Mouse (Mus musculus) midbrain, embryonic 15.5 days (tissue): ENCODE results near the gene Fbxw2. TPM values are rescaled to one million over a fixed set of nuclear protein-coding genes. Genes with fewer than 3 reads are reported as not detected.
"Not testable (repeated sequence)": the region's sequence is repeated elsewhere in the genome, so short reads cannot be mapped to it uniquely, and the experiment has no call there.

Experiments used
- ATAC-seq: fragments of 200-750 bp; cut with Nextera tagmentation; replicated peaks from 2 replicates; pipeline ENCODE4 v1.8.0; 2017; ENCODE audit warnings: moderate TSS enrichment
- H3K27ac ChIP-seq: fragments of 300-500 bp; sonication (generic); 2 replicates; pipeline ENCODE4 v1.5.1; 2015; ENCODE audit warnings: mild to moderate bottlenecking, inconsistent platforms
- H3K27me3 ChIP-seq: fragments of 300-500 bp; sonication (generic); replicated peaks from 2 replicates; pipeline ENCODE4 v1.6.1; 2015; ENCODE audit warnings: inconsistent platforms
- H3K36me3 ChIP-seq: fragments of 300-500 bp; sonication (generic); replicated peaks from 2 replicates; pipeline ENCODE4 v1.6.1; 2015; ENCODE audit warnings: inconsistent platforms
- H3K4me1 ChIP-seq: fragments of 300-500 bp; sonication (generic); 2 replicates; pipeline ENCODE4 v1.6.1; 2015; ENCODE audit warnings: inconsistent platforms
- H3K4me2 ChIP-seq: fragments of 300-500 bp; sonication (generic); 2 replicates; pipeline ENCODE4 v1.6.1; 2015; ENCODE audit warnings: inconsistent platforms, mild to moderate bottlenecking, moderate library complexity
- H3K4me3 ChIP-seq: fragments of 300-500 bp; sonication (generic); 2 replicates; pipeline ENCODE4 v1.5.1; 2015; ENCODE audit warnings: mild to moderate bottlenecking, inconsistent platforms
- H3K9ac ChIP-seq: fragments of 300-500 bp; sonication (generic); 2 replicates; pipeline ENCODE4 v1.6.1; 2015; ENCODE audit warnings: mild to moderate bottlenecking, inconsistent platforms
- H3K9me3 ChIP-seq: fragments of 300-500 bp; sonication (generic); 2 replicates; pipeline ENCODE4 v1.6.1; 2016; ENCODE audit warnings: inconsistent platforms
- WGBS: fragments of 180-500 bp; shearing (Covaris S2); methylation state at CpG from one replicate; pipeline ENCODE4 v1.1.7; 2015; ENCODE audit warnings: mixed read lengths; 5-methylcytosine and 5-hydroxymethylcytosine counted together
- polyA plus RNA-seq: library from polyadenylated mRNA; unstranded; fragments of >200 nt; fragmentation: Nextera tagmentation; extraction: Ambion mirVana; gene quantifications from 2 replicates; pipeline ENCODE4 v1.2.1, GENCODE M21; 2015

Gene Fbxw2
- polyA plus RNA-seq, 1 experiment from 2014 or later: 107 TPM

GRCm38 (mm10) chr2:34835669-34836068 is 9.6 kb upstream of the Fbxw2 start:
- Histone ChIP-seq H3K9me3 (no peaks in the 10 kb centered on the region), H3K36me3 (no peaks in the 10 kb centered on the region), H3K27ac (no peak overlapping the region), H3K4me1 (no peaks in the 10 kb centered on the region), H3K9ac (no peak overlapping the region), H3K27me3 (no peaks in the 10 kb centered on the region; the same call in 1 of the 2 replicates), H3K4me3 (no peak overlapping the region), H3K4me2 (no peak overlapping the region)
- 76% methylated on average over 3 of the region's 3 CpGs for WGBS
- ATAC-seq: no peak

- no peaks in the 10 kb centered on the region; the same call in 1 of the 2 replicates for H3K27me3 ChIP-seq
- H3K9ac ChIP-seq: no peak overlapping the region
- H3K36me3 ChIP-seq: no peaks in the 10 kb centered on the region
- 85% methylated on average over 17 of the region's 17 CpGs for WGBS
- no peak for ATAC-seq
- H3K4me1 ChIP-seq: no peaks in the 10 kb centered on the region
- no peaks in the 10 kb centered on the region for H3K9me3 ChIP-seq
- H3K4me3 ChIP-seq: no peak overlapping the region
- H3K4me2 ChIP-seq: no peak overlapping the region
- no peak overlapping the region for H3K27ac ChIP-seq
These were observed 7.5 kb upstream of the Fbxw2 start for GRCm38 (mm10) chr2:34833624-34834023.

GRCm38 (mm10) chr2:34832766-34833457 is 6.8 kb upstream of the Fbxw2 start, which contains the start of gene Gm34653:
Gm34653 (plus strand) TSS chr2:34833007.
- not testable (repeated sequence) for H3K4me1 ChIP-seq, H3K9ac ChIP-seq, H3K27ac ChIP-seq, H3K27me3 ChIP-seq, H3K4me2 ChIP-seq, H3K36me3 ChIP-seq, H3K9me3 ChIP-seq, ATAC-seq, H3K4me3 ChIP-seq
- WGBS: 67% methylated on average over 11 of the region's 11 CpGs

- not testable (repeated sequence) for H3K4me2 ChIP-seq, H3K27ac ChIP-seq, H3K9me3 ChIP-seq, H3K9ac ChIP-seq, H3K36me3 ChIP-seq, H3K4me3 ChIP-seq, H3K4me1 ChIP-seq, ATAC-seq, H3K27me3 ChIP-seq
- WGBS: 96% methylated on average over 17 of the region's 17 CpGs
These were observed 4.0 kb upstream of the Fbxw2 start for GRCm38 (mm10) chr2:34830066-34830465.

GRCm38 (mm10) chr2:34828026-34828425 is 1.9 kb upstream of the Fbxw2 start:
- Histone ChIP-seq H3K9me3 (no peaks in the 10 kb centered on the region), H3K27me3 (no peaks in the 10 kb centered on the region), H3K4me3 (no peak overlapping the region), H3K4me2 (no peak overlapping the region), H3K4me1 (peaks cover 20% of the 10 kb centered on the region), H3K27ac (no peak overlapping the region), H3K36me3 (no peaks in the 10 kb centered on the region), H3K9ac (no peak overlapping the region)
- 93% methylated on average over 1 of the region's 1 CpGs for whole genome bisulfite sequencing
- no peak for ATAC-seq

GRCm38 (mm10) chr2:34827591-34827990 is 1.5 kb upstream of the Fbxw2 start:
- WGBS: 91% methylated on average over 4 of the region's 4 CpGs
- ATAC-seq: no peak
- Histone ChIP-seq H3K4me1 (peaks cover 20% of the 10 kb centered on the region), H3K9ac (no peak overlapping the region), H3K9me3 (no peaks in the 10 kb centered on the region), H3K4me3 (no peak overlapping the region), H3K36me3 (no peaks in the 10 kb centered on the region), H3K27me3 (no peaks in the 10 kb centered on the region), H3K4me2 (no peak overlapping the region), H3K27ac (no peak overlapping the region)

GRCm38 (mm10) chr2:34826460-34827231 is 535 bp upstream of the Fbxw2 start:
- H3K9ac ChIP-seq: peak overlapping the region; percentile 98
- 33% methylated on average over 20 of the region's 21 CpGs for WGBS
- H3K4me1 ChIP-seq: peaks cover 20% of the 10 kb centered on the region

GRCm38 (mm10) chr2:34818492-34818891 is 7.6 kb downstream of the Fbxw2 start:
- no peak overlapping the region for H3K27ac ChIP-seq
- 93% methylated on average over 2 of the region's 2 CpGs for WGBS
- H3K4me3 ChIP-seq: no peak overlapping the region
- H3K4me1 ChIP-seq: no peaks in the 10 kb centered on the region
- H3K36me3 ChIP-seq: 0 out of 2 replicates have a peak, but pooled peaks cover 4% of the 10 kb centered on the region
- H3K9ac ChIP-seq: no peak overlapping the region
- H3K27me3 ChIP-seq: no peaks in the 10 kb centered on the region
- no peak for ATAC-seq
- H3K4me2 ChIP-seq: no peak overlapping the region
- H3K9me3 ChIP-seq: no peaks in the 10 kb centered on the region

More at GRCm38 (mm10) chr2:34826460-34827231, 535 bp upstream of the Fbxw2 start:
- peak; percentile 67 for ATAC-seq
- Histone ChIP-seq H3K4me2 (peak overlapping the region; percentile 64), H3K9me3 (no peaks in the 10 kb centered on the region), H3K4me3 (peak overlapping the region; percentile 99), H3K27me3 (no peaks in the 10 kb centered on the region), H3K27ac (peak overlapping the region; percentile 88), H3K36me3 (no peaks in the 10 kb centered on the region)

GRCm38 (mm10) chr2:34815893-34816292 is 10.2 kb downstream of the Fbxw2 start:
- H3K36me3 ChIP-seq: peaks cover 14% of the 10 kb centered on the region; the same call in 1 of the 2 replicates
- not testable (repeated sequence) for ATAC-seq, H3K9me3 ChIP-seq, H3K4me3 ChIP-seq, H3K4me2 ChIP-seq, H3K9ac ChIP-seq, H3K4me1 ChIP-seq, H3K27me3 ChIP-seq, H3K27ac ChIP-seq
- 99% methylated on average over 2 of the region's 2 CpGs for WGBS

- no peak for ATAC-seq
- no peaks in the 10 kb centered on the region for H3K4me1 ChIP-seq
- H3K4me2 ChIP-seq: no peak overlapping the region
- no peaks in the 10 kb centered on the region for H3K27me3 ChIP-seq
- H3K9me3 ChIP-seq: no peaks in the 10 kb centered on the region
- WGBS: 86% methylated on average over 7 of the region's 7 CpGs
- no peak overlapping the region for H3K9ac ChIP-seq
- peaks cover 21% of the 10 kb centered on the region for H3K36me3 ChIP-seq
- no peak overlapping the region for H3K27ac ChIP-seq
- no peak overlapping the region for H3K4me3 ChIP-seq
These were observed 13.4 kb downstream of the Fbxw2 start for GRCm38 (mm10) chr2:34812706-34813105.

- 94% methylated on average over 3 of the region's 3 CpGs for WGBS
- H3K9me3 ChIP-seq: no peaks in the 10 kb centered on the region
- ATAC-seq: no peak
- H3K27ac ChIP-seq: no peak overlapping the region
- H3K27me3 ChIP-seq: no peaks in the 10 kb centered on the region
- H3K9ac ChIP-seq: no peak overlapping the region
- no peak overlapping the region for H3K4me2 ChIP-seq
- H3K4me1 ChIP-seq: no peaks in the 10 kb centered on the region
- H3K36me3 ChIP-seq: peaks cover 18% of the 10 kb centered on the region
- H3K4me3 ChIP-seq: no peak overlapping the region
These were observed 15.3 kb downstream of the Fbxw2 start for GRCm38 (mm10) chr2:34810775-34811174.

- no peaks in the 10 kb centered on the region for H3K27me3 ChIP-seq
- no peak overlapping the region for H3K4me2 ChIP-seq
- no peak overlapping the region for H3K4me3 ChIP-seq
- no peak for ATAC-seq
- H3K9me3 ChIP-seq: no peaks in the 10 kb centered on the region
- no peak overlapping the region for H3K27ac ChIP-seq
- 96% methylated on average over 1 of the region's 1 CpGs for WGBS
- H3K9ac ChIP-seq: no peak overlapping the region
- peaks cover 3% of the 10 kb centered on the region for H3K4me1 ChIP-seq
- peaks cover 18% of the 10 kb centered on the region for H3K36me3 ChIP-seq
These were observed 16.5 kb downstream of the Fbxw2 start for GRCm38 (mm10) chr2:34809568-34809967.
